Mouse (Mus musculus): Measurements from ENCODE around the gene Gm11437. TPM values are rescaled to one million over a fixed set of nuclear protein-coding genes. Genes with fewer than 3 reads are reported as not detected.

The Gm11437 gene
- polyA plus RNA-seq, 1 experiment: 0.08 TPM

DNA sequence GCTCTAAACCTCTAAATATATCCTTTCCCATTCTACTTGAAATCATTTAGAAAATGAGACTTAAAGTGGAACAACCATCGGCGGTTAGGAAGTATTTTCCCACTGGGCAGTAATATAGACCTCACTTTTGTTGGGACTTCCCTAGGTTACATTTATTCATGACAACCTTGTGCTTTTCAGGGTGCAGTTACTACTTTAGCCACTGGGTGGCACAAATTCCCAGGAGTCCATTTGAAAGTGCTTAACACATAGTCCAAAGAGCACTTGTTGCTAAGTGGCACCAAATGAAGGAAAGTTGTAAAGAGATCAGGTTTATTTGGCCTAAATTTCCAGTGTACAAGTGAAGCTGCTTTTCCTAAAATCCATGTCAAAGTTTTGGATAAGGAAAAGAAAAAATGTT lies 25.5 kb downstream of the Gm11437 start:
- DNase-seq (ENCODE audit: low read depth): peak; percentile 62
- TF ChIP-seq CTCF (IDR thresholded peaks at IDR 0.05; ENCODE audit: borderline replicate concordance, extremely low read depth, insufficient read depth, insufficient read length) (peak; percentile 57; the same call in 1 of the 2 replicates), POLR2A (IDR thresholded peaks at IDR 0.05; ENCODE audit: borderline replicate concordance, extremely low read depth, insufficient read depth, insufficient read length, poor library complexity, severe bottlenecking) (no peak)

GRCm38 (mm10) chr11:84136453-84136852 lies 30.8 kb downstream of the Gm11437 start:
- peak; percentile 65 for DNase-seq (ENCODE audit: low read depth)
- no peak for TF ChIP-seq CTCF (IDR thresholded peaks at IDR 0.05; ENCODE audit: borderline replicate concordance, extremely low read depth, insufficient read depth, insufficient read length)
- no peak for TF ChIP-seq POLR2A (IDR thresholded peaks at IDR 0.05; ENCODE audit: borderline replicate concordance, extremely low read depth, insufficient read depth, insufficient read length, poor library complexity, severe bottlenecking)

- DNase-seq (ENCODE audit: low read depth): no peak
- no peak for TF ChIP-seq POLR2A (IDR thresholded peaks at IDR 0.05; ENCODE audit: borderline replicate concordance, extremely low read depth, insufficient read depth, insufficient read length, poor library complexity, severe bottlenecking)
- no peak for TF ChIP-seq CTCF (IDR thresholded peaks at IDR 0.05; ENCODE audit: borderline replicate concordance, extremely low read depth, insufficient read depth, insufficient read length)
These were observed 32.9 kb downstream of the Gm11437 start for GRCm38 (mm10) chr11:84134331-84134860.

DNA sequence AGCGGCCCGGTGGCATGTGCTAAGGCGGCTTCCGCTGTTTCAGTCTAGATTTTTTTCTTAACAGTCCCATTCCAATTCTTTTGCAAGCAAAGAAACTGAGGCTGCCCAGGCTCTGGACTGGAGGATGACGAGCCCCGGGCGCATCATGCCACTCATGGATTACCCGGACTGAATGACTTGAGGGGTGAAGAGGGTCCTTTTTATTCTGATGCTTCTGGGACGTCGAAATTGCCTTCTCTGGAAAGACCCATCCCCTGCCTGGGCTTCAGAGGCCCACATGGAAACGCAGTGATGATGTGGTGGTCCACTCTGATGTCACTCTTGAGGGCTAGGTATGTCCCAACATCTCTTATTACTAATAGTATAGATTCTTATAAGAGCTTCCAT lies 37.5 kb downstream of the Gm11437 start:
- DNase-seq (ENCODE audit: low read depth): no peak
- TF ChIP-seq CTCF (IDR thresholded peaks at IDR 0.05; ENCODE audit: borderline replicate concordance, extremely low read depth, insufficient read depth, insufficient read length) (no peak), POLR2A (IDR thresholded peaks at IDR 0.05; ENCODE audit: borderline replicate concordance, extremely low read depth, insufficient read depth, insufficient read length, poor library complexity, severe bottlenecking) (no peak)

GRCm38 (mm10) chr11:84128943-84129798 lies 38.1 kb downstream of the Gm11437 start, which contains the start of the genes Tada2a and Acaca:
Tada2a (minus strand) TSS chr11:84129600.
Acaca (plus strand) TSS chr11:84129672.
- peak; percentile 94 for DNase-seq (ENCODE audit: low read depth)
- TF ChIP-seq CTCF (IDR thresholded peaks at IDR 0.05; ENCODE audit: borderline replicate concordance, extremely low read depth, insufficient read depth, insufficient read length): no peak
- TF ChIP-seq POLR2A (IDR thresholded peaks at IDR 0.05; ENCODE audit: borderline replicate concordance, extremely low read depth, insufficient read depth, insufficient read length, poor library complexity, severe bottlenecking): peak; percentile 96

GRCm38 (mm10) chr11:84127977-84128376 lies 39.3 kb downstream of the Gm11437 start:
- TF ChIP-seq CTCF (IDR thresholded peaks at IDR 0.05; ENCODE audit: borderline replicate concordance, extremely low read depth, insufficient read depth, insufficient read length) (no peak), POLR2A (IDR thresholded peaks at IDR 0.05; ENCODE audit: borderline replicate concordance, extremely low read depth, insufficient read depth, insufficient read length, poor library complexity, severe bottlenecking) (no peak)
- DNase-seq (ENCODE audit: low read depth): no peak

DNA sequence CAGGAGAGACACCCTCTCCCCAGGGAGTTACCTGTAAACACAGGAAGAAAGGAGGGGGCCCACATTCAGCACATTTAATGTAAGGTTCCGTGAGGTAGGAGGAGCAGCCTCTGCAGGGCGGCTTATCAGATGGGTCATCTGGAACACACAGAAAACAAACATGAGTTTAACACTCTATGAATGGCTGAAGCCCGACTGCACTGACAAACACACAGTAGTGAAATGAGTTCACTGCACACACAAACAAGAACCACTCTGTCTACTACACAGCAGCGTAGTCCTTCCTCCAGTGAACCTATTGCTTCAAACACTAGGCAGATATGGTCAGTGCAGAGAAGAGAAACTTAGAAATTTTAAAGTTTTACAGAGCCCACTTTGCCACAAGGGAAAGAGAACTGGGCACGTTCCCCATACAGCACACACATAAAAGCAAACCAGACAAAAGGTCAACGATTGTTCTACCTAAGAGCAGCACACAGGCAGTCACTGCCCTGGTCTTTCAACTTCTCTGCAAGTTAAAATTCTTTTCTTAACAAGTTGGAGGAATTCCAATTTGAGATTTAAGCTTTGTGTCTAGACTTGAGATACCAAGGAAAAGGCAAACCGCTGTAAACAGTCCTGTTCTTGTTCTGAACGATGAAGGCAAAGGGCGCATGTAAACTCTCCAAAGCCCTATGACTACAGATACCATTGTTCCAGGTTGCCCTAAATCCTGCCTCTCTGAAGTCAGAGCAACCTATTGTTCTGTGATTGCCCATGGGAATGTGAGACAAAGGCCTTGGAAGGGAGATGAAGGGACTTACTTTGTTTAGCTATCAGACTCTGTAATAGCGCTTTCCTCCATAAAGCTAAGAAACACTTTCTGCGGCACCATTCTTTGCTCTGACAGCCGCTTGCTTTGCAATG lies 46.0 kb downstream of the Gm11437 start:
- DNase-seq (ENCODE audit: low read depth): peak; percentile 13
- TF ChIP-seq POLR2A (IDR thresholded peaks at IDR 0.05; ENCODE audit: borderline replicate concordance, extremely low read depth, insufficient read depth, insufficient read length, poor library complexity, severe bottlenecking) (no peak), CTCF (IDR thresholded peaks at IDR 0.05; ENCODE audit: borderline replicate concordance, extremely low read depth, insufficient read depth, insufficient read length) (no peak)

- TF ChIP-seq POLR2A (IDR thresholded peaks at IDR 0.05; ENCODE audit: borderline replicate concordance, extremely low read depth, insufficient read depth, insufficient read length, poor library complexity, severe bottlenecking): no peak
- no peak for TF ChIP-seq CTCF (IDR thresholded peaks at IDR 0.05; ENCODE audit: borderline replicate concordance, extremely low read depth, insufficient read depth, insufficient read length)
- no peak for DNase-seq (ENCODE audit: low read depth)
These were observed 49.8 kb downstream of the Gm11437 start for GRCm38 (mm10) chr11:84117431-84117830.

- TF ChIP-seq CTCF (IDR thresholded peaks at IDR 0.05; ENCODE audit: borderline replicate concordance, extremely low read depth, insufficient read depth, insufficient read length) (no peak), POLR2A (IDR thresholded peaks at IDR 0.05; ENCODE audit: borderline replicate concordance, extremely low read depth, insufficient read depth, insufficient read length, poor library complexity, severe bottlenecking) (no peak)
- no peak for DNase-seq (ENCODE audit: low read depth)
These were observed 51.1 kb downstream of the Gm11437 start for GRCm38 (mm10) chr11:84116221-84116620.

- DNase-seq (ENCODE audit: low read depth): no peak
These were observed 51.6 kb downstream of the Gm11437 start for GRCm38 (mm10) chr11:84115646-84116045.

GRCm38 (mm10) chr11:84113623-84114022 lies 53.7 kb downstream of the Gm11437 start:
- DNase-seq (ENCODE audit: low read depth): no peak
- TF ChIP-seq POLR2A (IDR thresholded peaks at IDR 0.05; ENCODE audit: borderline replicate concordance, extremely low read depth, insufficient read depth, insufficient read length, poor library complexity, severe bottlenecking) (no peak), CTCF (IDR thresholded peaks at IDR 0.05; ENCODE audit: borderline replicate concordance, extremely low read depth, insufficient read depth, insufficient read length) (no peak)

More at GRCm38 (mm10) chr11:84115646-84116045, 51.6 kb downstream of the Gm11437 start:
- TF ChIP-seq POLR2A (IDR thresholded peaks at IDR 0.05; ENCODE audit: borderline replicate concordance, extremely low read depth, insufficient read depth, insufficient read length, poor library complexity, severe bottlenecking) (no peak), CTCF (IDR thresholded peaks at IDR 0.05; ENCODE audit: borderline replicate concordance, extremely low read depth, insufficient read depth, insufficient read length) (no peak)
